Mouse (Mus musculus) heart, embryonic 12.5 days (tissue): ENCODE results near the gene Dus1l. TPM values are rescaled to one million over a fixed set of nuclear protein-coding genes. Genes with fewer than 3 reads are reported as not detected.

ENCODE experiments used
- ATAC-seq: fragments of 200-750 bp; cut with Nextera tagmentation; 2 replicates; pipeline ENCODE4 v1.8.0; 2017; ENCODE audit warnings: moderate TSS enrichment, moderate library complexity; ENCODE audit not compliant: insufficient number of reproducible peaks, low FRiP score
- H3K27ac ChIP-seq: fragments of 300-500 bp; sonication (generic); 2 replicates; pipeline ENCODE4 v1.5.1; 2016; ENCODE audit warnings: mild to moderate bottlenecking, moderate library complexity; ENCODE audit not compliant: poor library complexity, severe bottlenecking
- H3K27me3 ChIP-seq: fragments of 300-500 bp; sonication (generic); replicated peaks from 2 replicates; pipeline ENCODE4 v1.6.1; 2016; ENCODE audit warnings: mild to moderate bottlenecking, moderate library complexity
- H3K36me3 ChIP-seq: fragments of 300-500 bp; sonication (generic); 2 replicates; pipeline ENCODE4 v1.6.1; 2016; ENCODE audit warnings: mild to moderate bottlenecking, moderate library complexity
- H3K4me1 ChIP-seq: fragments of 300-500 bp; sonication (generic); replicated peaks from 2 replicates; pipeline ENCODE4 v1.6.1; 2016; ENCODE audit warnings: mild to moderate bottlenecking
- H3K4me2 ChIP-seq: fragments of 300-500 bp; sonication (generic); 2 replicates; pipeline ENCODE4 v1.6.1; 2016; ENCODE audit warnings: mild to moderate bottlenecking, moderate library complexity
- H3K4me3 ChIP-seq: fragments of 300-500 bp; sonication (generic); 2 replicates; pipeline ENCODE4 v1.5.1; 2016; ENCODE audit warnings: mild to moderate bottlenecking
- H3K9ac ChIP-seq: fragments of 300-500 bp; sonication (generic); 2 replicates; pipeline ENCODE4 v1.6.1; 2016; ENCODE audit warnings: mild to moderate bottlenecking, moderate library complexity
- H3K9me3 ChIP-seq: fragments of 300-500 bp; sonication (generic); replicated peaks from 2 replicates; pipeline ENCODE4 v1.6.1; 2016; ENCODE audit warnings: mild to moderate bottlenecking, moderate library complexity
- WGBS: fragments of 180-500 bp; shearing (Covaris S2); methylation state at CpG from one replicate; pipeline ENCODE4 v1.1.7; 2016; 5-methylcytosine and 5-hydroxymethylcytosine counted together
- polyA plus RNA-seq: library from polyadenylated mRNA; unstranded; fragments of >200 nt; fragmentation: Nextera tagmentation; extraction: Ambion mirVana; gene quantifications from 2 replicates; pipeline ENCODE4 v1.2.1, GENCODE M21; 2016

The Dus1l gene
- polyA plus RNA-seq, 1 experiment from 2014 or later = 48.3 TPM

- no peaks in the 10 kb centered on the region for H3K27me3 ChIP-seq
These were observed 29.2 kb upstream of the Dus1l start for GRCm38 (mm10) chr11:120825289-120825863.

GRCm38 (mm10) chr11:120824787-120825288 is 28.6 kb upstream of the Dus1l start:
- peaks cover 25% of the 10 kb centered on the region for H3K36me3 ChIP-seq
- peaks cover 54% of the 10 kb centered on the region for H3K4me1 ChIP-seq
- H3K9ac ChIP-seq = peak overlapping the region; percentile 78
- H3K27me3 ChIP-seq = no peaks in the 10 kb centered on the region
- H3K4me3 ChIP-seq = peak overlapping the region; percentile 72
- H3K4me2 ChIP-seq = peak overlapping the region; percentile 85
- no peaks in the 10 kb centered on the region for H3K9me3 ChIP-seq
- 0% methylated on average over 21 of the region's 21 CpGs for WGBS
- no peak; the same call in 1 of the 2 replicates for ATAC-seq
- peak overlapping the region; percentile 96 for H3K27ac ChIP-seq

More at GRCm38 (mm10) chr11:120825289-120825863, 29.2 kb upstream of the Dus1l start:
- Histone ChIP-seq H3K4me1 (peaks cover 54% of the 10 kb centered on the region), H3K36me3 (peaks cover 20% of the 10 kb centered on the region), H3K4me3 (peak overlapping the region; percentile 72), H3K4me2 (peak overlapping the region; percentile 85), H3K27ac (peak overlapping the region; percentile 96), H3K9ac (peak overlapping the region; percentile 78), H3K9me3 (no peaks in the 10 kb centered on the region)
- WGBS = 42% methylated on average over 4 of the region's 4 CpGs
- no peak for ATAC-seq

DNA sequence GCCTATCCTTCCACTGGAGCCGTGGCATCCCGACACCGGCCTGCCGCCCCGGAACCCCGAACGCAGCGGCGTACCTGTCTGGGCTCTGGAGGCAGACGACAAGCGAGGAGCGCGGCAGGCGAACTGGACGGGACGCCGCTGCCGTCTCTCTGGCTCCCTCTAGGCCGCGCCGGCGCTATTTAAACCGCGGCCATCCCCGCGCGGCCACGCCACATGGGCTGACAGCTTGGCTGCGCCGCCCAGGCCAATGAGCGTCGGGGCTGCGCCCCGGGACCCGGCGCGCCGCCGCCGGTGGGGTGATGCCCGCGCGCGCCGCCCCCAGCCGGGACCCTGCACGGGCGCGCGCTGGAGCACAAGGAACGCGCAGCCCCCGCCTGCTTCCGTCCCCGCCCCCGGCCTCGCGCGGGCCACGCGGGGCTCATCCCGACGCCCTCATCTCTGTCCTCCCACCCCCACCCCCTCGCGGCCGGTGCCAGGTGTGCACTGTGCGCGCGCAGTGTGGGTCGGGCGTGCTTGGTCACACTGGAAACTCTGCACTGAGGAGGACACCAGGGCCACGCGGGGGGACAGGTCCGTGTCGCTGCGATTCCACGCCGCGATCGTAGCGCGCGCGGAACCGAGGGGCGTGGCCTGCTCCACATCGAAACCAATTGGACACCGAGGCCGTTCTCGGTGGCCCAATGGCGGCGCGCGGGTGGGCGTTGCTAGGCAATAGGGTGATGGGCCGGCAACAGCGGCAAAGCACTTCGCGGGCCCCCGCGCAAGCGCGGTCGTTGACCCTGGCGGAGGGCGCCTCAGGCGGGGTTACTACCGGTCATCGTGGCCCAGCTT is 28.0 kb upstream of the Dus1l start, which contains the start of gene Fasn:
Gene Fasn (minus strand): TSS at position 592 of the 831 bp plus-strand sequence.
- 1% methylated on average over 105 of the region's 109 CpGs for whole genome bisulfite sequencing
- Histone ChIP-seq H3K9ac (peak within 1 kb of the TSS; percentile 92), H3K36me3 (peaks cover 32% of the 10 kb centered on the region), H3K27me3 (no peaks in the 10 kb centered on the region), H3K4me1 (peaks cover 47% of the 10 kb centered on the region), H3K4me3 (peak within 1 kb of the TSS; percentile 72), H3K27ac (peak within 1 kb of the TSS; percentile 96), H3K9me3 (no peaks in the 10 kb centered on the region), H3K4me2 (peak within 1 kb of the TSS; percentile 85)
- peak; percentile 91 for ATAC-seq

DNA sequence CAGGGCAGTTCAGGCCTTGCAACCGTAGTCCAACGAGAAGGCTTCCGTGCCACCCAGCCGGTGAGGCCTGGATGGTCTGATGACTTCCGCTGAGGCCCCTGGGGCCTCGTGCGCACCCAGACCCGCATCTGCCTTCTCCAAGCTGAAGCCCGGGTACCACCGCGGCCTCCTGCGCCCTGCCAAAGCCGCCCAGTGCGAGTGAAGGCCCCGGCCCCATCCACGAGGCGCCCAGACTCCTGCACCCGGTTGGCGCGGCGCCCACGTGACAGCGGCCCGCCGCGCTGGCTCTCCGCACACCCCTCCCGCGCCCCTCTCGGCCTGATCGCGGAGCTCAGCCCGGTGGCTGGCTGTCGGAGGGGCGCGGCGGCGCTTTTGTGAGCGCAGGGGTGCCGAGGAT is 27.3 kb upstream of the Dus1l start:
- Histone ChIP-seq H3K4me1 (peaks cover 41% of the 10 kb centered on the region), H3K4me3 (peak overlapping the region; percentile 72), H3K4me2 (peak overlapping the region; percentile 85), H3K27me3 (no peaks in the 10 kb centered on the region), H3K36me3 (peaks cover 38% of the 10 kb centered on the region), H3K9ac (peak overlapping the region; percentile 92), H3K9me3 (no peaks in the 10 kb centered on the region), H3K27ac (peak overlapping the region; percentile 96)
- peak; percentile 63 for ATAC-seq
- WGBS = under 1% methylated on average over 40 of the region's 40 CpGs

DNA sequence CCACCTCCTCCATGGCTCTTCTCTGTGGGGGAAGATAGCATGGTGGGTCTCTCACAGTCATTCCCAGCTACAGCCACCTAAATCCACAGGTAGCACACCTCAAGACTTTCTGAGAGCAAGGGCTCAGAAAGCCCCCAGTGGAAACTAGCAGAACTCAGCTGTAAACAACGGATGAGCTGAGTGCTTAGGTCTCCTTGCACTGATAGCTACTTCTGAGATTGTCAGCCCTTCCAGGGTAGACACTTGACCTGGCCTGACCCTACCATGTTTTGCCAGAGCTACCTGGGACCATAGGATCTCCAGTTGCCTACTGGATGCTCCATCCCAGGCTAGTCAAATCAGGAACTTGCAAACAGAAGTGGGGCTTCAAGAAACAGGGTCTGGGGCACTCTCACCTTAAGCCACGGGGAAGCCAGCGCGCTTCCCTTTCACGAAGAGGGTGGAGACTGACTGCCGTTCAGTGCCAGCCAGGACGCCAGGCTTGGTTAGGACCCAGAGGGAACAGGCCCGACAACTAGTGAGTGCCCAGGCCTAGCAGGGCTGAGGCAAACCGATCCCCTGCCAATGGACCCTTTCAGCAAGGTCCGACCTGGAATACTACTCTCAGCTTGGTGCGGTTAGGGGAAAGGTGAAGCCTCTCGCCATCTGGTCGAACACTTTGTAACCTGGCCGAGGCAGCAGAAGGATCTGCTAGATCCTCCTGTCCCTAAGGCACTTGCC is 26.8 kb upstream of the Dus1l start:
- no peak for ATAC-seq
- Histone ChIP-seq H3K27me3 (no peaks in the 10 kb centered on the region), H3K9ac (peak overlapping the region; percentile 92), H3K36me3 (peaks cover 44% of the 10 kb centered on the region), H3K4me1 (peaks cover 41% of the 10 kb centered on the region), H3K27ac (peak overlapping the region; percentile 96), H3K4me3 (peak overlapping the region; percentile 72), H3K9me3 (no peaks in the 10 kb centered on the region), H3K4me2 (peak overlapping the region; percentile 85)
- WGBS = 1% methylated on average over 14 of the region's 14 CpGs

GRCm38 (mm10) chr11:120822321-120822720 is 26.1 kb upstream of the Dus1l start:
- Histone ChIP-seq H3K9ac (peak overlapping the region; percentile 92; the same call in 1 of the 2 replicates), H3K36me3 (peaks cover 50% of the 10 kb centered on the region)
- 57% methylated on average over 4 of the region's 4 CpGs for WGBS

GRCm38 (mm10) chr11:120821076-120821922 is 25.1 kb upstream of the Dus1l start:
- no peaks in the 10 kb centered on the region for H3K9me3 ChIP-seq
- H3K4me3 ChIP-seq = no peak overlapping the region
- H3K27ac ChIP-seq = 0 out of 2 replicates have a peak overlapping the region, but pooled peaks have one; percentile 3
- WGBS = 77% methylated on average over 14 of the region's 14 CpGs
- peak overlapping the region; percentile 85 for H3K4me2 ChIP-seq
- H3K36me3 ChIP-seq = peaks cover 60% of the 10 kb centered on the region
- ATAC-seq = no peak
- H3K4me1 ChIP-seq = peaks cover 41% of the 10 kb centered on the region
- H3K27me3 ChIP-seq = no peaks in the 10 kb centered on the region
- H3K9ac ChIP-seq = peak overlapping the region; percentile 37

More at GRCm38 (mm10) chr11:120822321-120822720, 26.1 kb upstream of the Dus1l start:
- no peak overlapping the region for H3K27ac ChIP-seq
- no peak for ATAC-seq
- peak overlapping the region; percentile 85 for H3K4me2 ChIP-seq
- no peaks in the 10 kb centered on the region for H3K27me3 ChIP-seq
- H3K4me1 ChIP-seq = peaks cover 41% of the 10 kb centered on the region
- no peaks in the 10 kb centered on the region for H3K9me3 ChIP-seq
- H3K4me3 ChIP-seq = peak overlapping the region; percentile 72

GRCm38 (mm10) chr11:120820546-120820945 is 24.3 kb upstream of the Dus1l start:
- Histone ChIP-seq H3K27ac (0 out of 2 replicates have a peak overlapping the region, but pooled peaks have one; percentile 3), H3K4me1 (peaks cover 34% of the 10 kb centered on the region), H3K4me3 (no peak overlapping the region), H3K4me2 (no peak overlapping the region), H3K36me3 (peaks cover 68% of the 10 kb centered on the region), H3K9ac (0 out of 2 replicates have a peak overlapping the region, but pooled peaks have one; percentile 37), H3K27me3 (no peaks in the 10 kb centered on the region), H3K9me3 (no peaks in the 10 kb centered on the region)
- no peak for ATAC-seq
- WGBS = 94% methylated on average over 14 of the region's 14 CpGs

- peaks cover 26% of the 10 kb centered on the region for H3K4me1 ChIP-seq
- no peak overlapping the region for H3K27ac ChIP-seq
- WGBS = 96% methylated on average over 6 of the region's 6 CpGs
- no peak overlapping the region for H3K4me3 ChIP-seq
- no peak for ATAC-seq
- H3K27me3 ChIP-seq = no peaks in the 10 kb centered on the region
- H3K9me3 ChIP-seq = no peaks in the 10 kb centered on the region
- H3K36me3 ChIP-seq = peaks cover 78% of the 10 kb centered on the region
- no peak overlapping the region for H3K9ac ChIP-seq
- H3K4me2 ChIP-seq = no peak overlapping the region
These were observed 23.4 kb upstream of the Dus1l start for GRCm38 (mm10) chr11:120819556-120819955.

DNA sequence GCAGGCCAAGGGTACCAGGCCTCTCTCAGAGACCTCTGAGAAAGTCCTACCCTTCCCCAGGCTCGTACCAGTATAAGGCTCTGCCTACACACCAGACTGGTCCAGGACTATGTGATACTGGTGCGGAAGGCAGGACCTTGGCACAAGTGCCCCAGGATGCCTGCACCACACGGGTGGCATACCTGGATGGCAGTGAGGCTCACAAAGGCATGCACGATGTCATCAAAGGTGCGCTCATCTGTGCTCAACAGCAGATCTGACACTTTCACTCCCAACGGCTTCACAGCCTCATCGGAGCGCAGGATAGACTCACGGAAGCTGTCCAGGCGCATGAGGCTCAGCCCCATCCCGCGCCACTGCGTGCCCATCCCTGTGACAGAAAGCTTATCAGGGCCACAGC is 22.0 kb upstream of the Dus1l start:
- WGBS = 92% methylated on average over 13 of the region's 13 CpGs
- Histone ChIP-seq H3K27me3 (no peaks in the 10 kb centered on the region), H3K9ac (0 out of 2 replicates have a peak overlapping the region, but pooled peaks have one; percentile 0), H3K4me1 (peaks cover 26% of the 10 kb centered on the region), H3K9me3 (no peaks in the 10 kb centered on the region), H3K4me2 (no peak overlapping the region), H3K27ac (no peak overlapping the region), H3K36me3 (peaks cover 91% of the 10 kb centered on the region), H3K4me3 (no peak overlapping the region)
- ATAC-seq = no peak
